Mouse (Mus musculus) bone marrow, adult 2 months (tissue): ENCODE measurements around the gene Prdm2.

ENCODE experiments used
- CTCF ChIP-seq: fragments of 200-500 bp; IDR thresholded peaks from 2 replicates; pipeline ENCODE4 v1.5.1; 2011; ENCODE audit warnings: low read length, control low read depth; ENCODE audit not compliant: control insufficient read depth, insufficient read depth
- POLR2A ChIP-seq: fragments of 200-500 bp; IDR thresholded peaks from 2 replicates; pipeline ENCODE4 v1.6.1; 2011; ENCODE audit warnings: low read depth, mild to moderate bottlenecking, control low read depth, low read length, borderline replicate concordance; ENCODE audit not compliant: control insufficient read depth

GRCm38 (mm10) chr4:143185496-143185895 lies 27.3 kb downstream of the Prdm2 start:
- no peak for TF ChIP-seq CTCF
- no peak for TF ChIP-seq POLR2A
